Mouse (Mus musculus): ENCODE results near the gene Castor2. TPM values are rescaled to one million over a fixed set of nuclear protein-coding genes. Genes with fewer than 3 reads are reported as not detected.

Castor2 gene
- polyA plus RNA-seq, 1 experiment from 2014 or later, result 18.1 TPM

GRCm38 (mm10) chr5:134139429-134139828, 39.9 kb downstream of the Castor2 start:
- no peak for ATAC-seq (ENCODE audit: low FRiP score, low read depth)
- Histone ChIP-seq H3K4me3 (no peak overlapping the region), H3K9me3 (no peaks in the 10 kb centered on the region), H3K4me1 (no peaks in the 10 kb centered on the region), H3K4me2 (replicated peaks) (no peak overlapping the region), H3K27me3 (replicated peaks) (no peaks in the 10 kb centered on the region), H3K27ac (no peak overlapping the region), H3K9ac (no peak overlapping the region), H3K36me3 (peaks cover 76% of the 10 kb centered on the region)
- 89% methylated on average over 6 of the region's 6 CpGs for WGBS

- Histone ChIP-seq H3K9ac (no peak overlapping the region), H3K4me2 (replicated peaks) (no peak overlapping the region), H3K27ac (no peak overlapping the region), H3K9me3 (peaks cover 4% of the 10 kb centered on the region; the same call in 1 of the 2 replicates), H3K4me3 (no peak overlapping the region), H3K27me3 (replicated peaks) (no peaks in the 10 kb centered on the region), H3K36me3 (peaks cover 65% of the 10 kb centered on the region), H3K4me1 (no peaks in the 10 kb centered on the region)
- no peak for ATAC-seq (ENCODE audit: low FRiP score, low read depth)
- whole genome bisulfite sequencing, result 78% methylated on average over 7 of the region's 7 CpGs
These were observed 41.7 kb downstream of the Castor2 start for GRCm38 (mm10) chr5:134141236-134141635.

- Histone ChIP-seq H3K36me3 (peaks cover 56% of the 10 kb centered on the region), H3K4me1 (no peaks in the 10 kb centered on the region), H3K27ac (no peak overlapping the region), H3K9me3 (peaks cover 4% of the 10 kb centered on the region; the same call in 1 of the 2 replicates), H3K27me3 (replicated peaks) (no peaks in the 10 kb centered on the region), H3K4me3 (no peak overlapping the region), H3K9ac (no peak overlapping the region), H3K4me2 (replicated peaks) (no peak overlapping the region)
- WGBS, result 83% methylated on average over 11 of the region's 11 CpGs
- no peak for ATAC-seq (ENCODE audit: low FRiP score, low read depth)
These were observed 42.9 kb downstream of the Castor2 start for GRCm38 (mm10) chr5:134142381-134142780.

GRCm38 (mm10) chr5:134144986-134145385, 45.5 kb downstream of the Castor2 start:
- WGBS, result 93% methylated on average over 8 of the region's 8 CpGs
- ATAC-seq (ENCODE audit: low FRiP score, low read depth), result no peak
- Histone ChIP-seq H3K27me3 (replicated peaks) (no peaks in the 10 kb centered on the region), H3K4me2 (replicated peaks) (no peak overlapping the region), H3K27ac (no peak overlapping the region), H3K36me3 (peaks cover 53% of the 10 kb centered on the region), H3K4me1 (no peaks in the 10 kb centered on the region), H3K9me3 (peaks cover 4% of the 10 kb centered on the region; the same call in 1 of the 2 replicates), H3K9ac (no peak overlapping the region), H3K4me3 (no peak overlapping the region)

GRCm38 (mm10) chr5:134147194-134147753, 47.8 kb downstream of the Castor2 start:
- 88% methylated on average over 10 of the region's 10 CpGs for WGBS
- peaks cover 62% of the 10 kb centered on the region for H3K36me3 ChIP-seq
- no peak for ATAC-seq (ENCODE audit: low FRiP score, low read depth)

GRCm38 (mm10) chr5:134148153-134148552, 48.6 kb downstream of the Castor2 start:
- no peaks in the 10 kb centered on the region for H3K4me1 ChIP-seq

More at GRCm38 (mm10) chr5:134147194-134147753, 47.8 kb downstream of the Castor2 start:
- H3K4me2 ChIP-seq (replicated peaks), result no peak overlapping the region
- no peak overlapping the region for H3K27ac ChIP-seq
- H3K4me3 ChIP-seq, result no peak overlapping the region
- H3K27me3 ChIP-seq (replicated peaks), result no peaks in the 10 kb centered on the region
- no peak overlapping the region for H3K9ac ChIP-seq
- H3K4me1 ChIP-seq, result no peaks in the 10 kb centered on the region
- peaks cover 4% of the 10 kb centered on the region; the same call in 1 of the 2 replicates for H3K9me3 ChIP-seq

GRCm38 (mm10) chr5:134151895-134152294, 52.4 kb downstream of the Castor2 start:
- H3K36me3 ChIP-seq, result peaks cover 79% of the 10 kb centered on the region
- WGBS, result 89% methylated on average over 11 of the region's 11 CpGs
- H3K4me2 ChIP-seq (replicated peaks), result no peak overlapping the region
- no peaks in the 10 kb centered on the region for H3K9me3 ChIP-seq
- H3K4me3 ChIP-seq, result no peak overlapping the region
- no peak for ATAC-seq (ENCODE audit: low FRiP score, low read depth)
- no peaks in the 10 kb centered on the region for H3K4me1 ChIP-seq
- H3K9ac ChIP-seq, result no peak overlapping the region
- no peaks in the 10 kb centered on the region for H3K27me3 ChIP-seq (replicated peaks)
- no peak overlapping the region for H3K27ac ChIP-seq

More at GRCm38 (mm10) chr5:134148153-134148552, 48.6 kb downstream of the Castor2 start:
- Histone ChIP-seq H3K9me3 (peaks cover 4% of the 10 kb centered on the region; the same call in 1 of the 2 replicates), H3K27ac (no peak overlapping the region), H3K4me3 (no peak overlapping the region), H3K36me3 (peaks cover 62% of the 10 kb centered on the region), H3K9ac (no peak overlapping the region), H3K27me3 (replicated peaks) (no peaks in the 10 kb centered on the region), H3K4me2 (replicated peaks) (no peak overlapping the region)
- 93% methylated on average over 4 of the region's 4 CpGs for WGBS
- ATAC-seq (ENCODE audit: low FRiP score, low read depth), result no peak

- 93% methylated on average over 7 of the region's 7 CpGs for WGBS
- Histone ChIP-seq H3K9me3 (no peaks in the 10 kb centered on the region), H3K27me3 (replicated peaks) (no peaks in the 10 kb centered on the region), H3K4me1 (no peaks in the 10 kb centered on the region), H3K27ac (no peak overlapping the region), H3K4me2 (replicated peaks) (no peak overlapping the region), H3K36me3 (peaks cover 74% of the 10 kb centered on the region), H3K4me3 (no peak overlapping the region), H3K9ac (no peak overlapping the region)
- ATAC-seq (ENCODE audit: low FRiP score, low read depth), result no peak
These were observed 56.5 kb downstream of the Castor2 start for GRCm38 (mm10) chr5:134155916-134156466.

GRCm38 (mm10) chr5:134164688-134165087, 65.2 kb downstream of the Castor2 start:
- Histone ChIP-seq H3K4me2 (replicated peaks) (no peak overlapping the region), H3K27ac (no peak overlapping the region), H3K36me3 (peaks cover 50% of the 10 kb centered on the region), H3K4me1 (no peaks in the 10 kb centered on the region; the same call in 1 of the 2 replicates), H3K4me3 (no peak overlapping the region), H3K27me3 (replicated peaks) (no peaks in the 10 kb centered on the region), H3K9ac (no peak overlapping the region), H3K9me3 (no peaks in the 10 kb centered on the region)
- ATAC-seq (ENCODE audit: low FRiP score, low read depth), result no peak
- 62% methylated on average over 5 of the region's 5 CpGs for WGBS

- Histone ChIP-seq H3K36me3 (peaks cover 41% of the 10 kb centered on the region), H3K4me3 (no peak overlapping the region), H3K9ac (no peak overlapping the region), H3K27me3 (replicated peaks) (no peaks in the 10 kb centered on the region), H3K4me1 (no peaks in the 10 kb centered on the region; the same call in 1 of the 2 replicates), H3K4me2 (replicated peaks) (no peak overlapping the region), H3K9me3 (no peaks in the 10 kb centered on the region), H3K27ac (no peak overlapping the region)
- WGBS, result 96% methylated on average over 7 of the region's 7 CpGs
- ATAC-seq (ENCODE audit: low FRiP score, low read depth), result no peak
These were observed 67.1 kb downstream of the Castor2 start for GRCm38 (mm10) chr5:134166642-134167041.

- no peak for ATAC-seq (ENCODE audit: low FRiP score, low read depth)
- no peaks in the 10 kb centered on the region for H3K9me3 ChIP-seq
- WGBS, result 94% methylated on average over 9 of the region's 9 CpGs
- peaks cover 33% of the 10 kb centered on the region for H3K36me3 ChIP-seq
- no peaks in the 10 kb centered on the region for H3K27me3 ChIP-seq (replicated peaks)
- H3K4me1 ChIP-seq, result no peaks in the 10 kb centered on the region; the same call in 1 of the 2 replicates
- H3K4me2 ChIP-seq (replicated peaks), result no peak overlapping the region
- H3K9ac ChIP-seq, result no peak overlapping the region
- no peak overlapping the region for H3K4me3 ChIP-seq
- H3K27ac ChIP-seq, result no peak overlapping the region
These were observed 68.5 kb downstream of the Castor2 start for GRCm38 (mm10) chr5:134168033-134168432.

- no peak for ATAC-seq (ENCODE audit: low FRiP score, low read depth)
- Histone ChIP-seq H3K36me3 (peaks cover 24% of the 10 kb centered on the region), H3K4me1 (no peaks in the 10 kb centered on the region; the same call in 1 of the 2 replicates), H3K9me3 (no peaks in the 10 kb centered on the region), H3K9ac (no peak overlapping the region), H3K27me3 (replicated peaks) (no peaks in the 10 kb centered on the region), H3K4me2 (replicated peaks) (no peak overlapping the region), H3K27ac (no peak overlapping the region), H3K4me3 (no peak overlapping the region)
- WGBS, result 94% methylated on average over 10 of the region's 10 CpGs
These were observed 69.7 kb downstream of the Castor2 start for GRCm38 (mm10) chr5:134169231-134169630.

- 95% methylated on average over 8 of the region's 8 CpGs for WGBS
These were observed 70.7 kb downstream of the Castor2 start for GRCm38 (mm10) chr5:134170167-134170566.

More at GRCm38 (mm10) chr5:134170167-134170566, 70.7 kb downstream of the Castor2 start:
- Histone ChIP-seq H3K27ac (no peak overlapping the region), H3K36me3 (peaks cover 24% of the 10 kb centered on the region), H3K4me1 (peaks cover under 1% of the 10 kb centered on the region; the same call in 1 of the 2 replicates), H3K9me3 (no peaks in the 10 kb centered on the region), H3K27me3 (replicated peaks) (no peaks in the 10 kb centered on the region), H3K4me3 (no peak overlapping the region), H3K9ac (no peak overlapping the region), H3K4me2 (replicated peaks) (no peak overlapping the region)
- ATAC-seq (ENCODE audit: low FRiP score, low read depth), result no peak
